Mouse (Mus musculus): Measurements from ENCODE around the gene Wnk4.

DNA sequence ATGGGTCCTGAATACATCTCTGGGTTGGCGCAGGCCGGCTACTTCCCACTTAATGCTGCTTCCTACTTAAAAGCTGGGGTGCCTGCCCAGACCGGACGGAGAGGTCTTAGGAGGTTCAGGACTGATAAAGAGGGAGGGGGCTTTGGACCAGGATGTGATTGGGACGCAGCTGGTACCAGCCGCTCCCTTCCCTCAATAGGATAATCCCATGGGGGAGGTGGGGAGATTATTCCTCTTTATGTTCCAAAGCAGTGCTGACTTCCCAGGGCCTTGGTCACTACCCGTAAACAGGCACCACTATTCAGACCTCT, 13.7 kb upstream of the Wnk4 start:
- TF ChIP-seq CTCF (IDR thresholded peaks at IDR 0.05): no peak
- no peak for TF ChIP-seq EP300 (IDR thresholded peaks at IDR 0.05)

Measured in lung, postnatal 0 days (tissue).